Mouse (Mus musculus) stomach, embryonic 14.5 days (tissue): ENCODE results near the gene Eml2. TPM values are rescaled to one million over a fixed set of nuclear protein-coding genes. Genes with fewer than 3 reads are reported as not detected.
"Not testable (repeated sequence)": the region's sequence is repeated elsewhere in the genome, so short reads cannot be mapped to it uniquely, and the experiment has no call there.

ENCODE experiments used
- ATAC-seq: fragments of 200-750 bp; cut with Nextera tagmentation; 2 replicates; pipeline ENCODE4 v1.8.0; 2017; ENCODE audit warnings: low read depth, moderate TSS enrichment; ENCODE audit not compliant: insufficient number of reproducible peaks, insufficient read depth, low FRiP score
- H3K27ac ChIP-seq: fragments of 300-500 bp; sonication (generic); 2 replicates; pipeline ENCODE4 v1.5.1; 2014; ENCODE audit warnings: mild to moderate bottlenecking, low read length, moderate library complexity, mixed read lengths
- H3K27me3 ChIP-seq: fragments of 300-500 bp; sonication (generic); 2 replicates; pipeline ENCODE4 v1.6.1; 2014; ENCODE audit warnings: low read length, control low read depth, mixed read lengths; ENCODE audit not compliant: control insufficient read depth, insufficient read depth
- H3K36me3 ChIP-seq: fragments of 300-500 bp; sonication (generic); 2 replicates; pipeline ENCODE4 v1.6.1; 2014; ENCODE audit warnings: mild to moderate bottlenecking, control low read depth, low read length, moderate library complexity, mixed read lengths; ENCODE audit not compliant: control insufficient read depth, insufficient read depth
- H3K4me1 ChIP-seq: fragments of 300-500 bp; sonication (generic); 2 replicates; pipeline ENCODE4 v1.6.1; 2014; ENCODE audit warnings: low read length, control low read depth, mixed read lengths; ENCODE audit not compliant: control insufficient read depth, insufficient read depth
- H3K4me2 ChIP-seq: fragments of 300-500 bp; sonication (generic); replicated peaks from 2 replicates; pipeline ENCODE4 v1.6.1; 2014; ENCODE audit warnings: low read depth, low read length, control low read depth
- H3K4me3 ChIP-seq: fragments of 300-500 bp; sonication (generic); 2 replicates; pipeline ENCODE4 v1.5.1; 2014; ENCODE audit warnings: low read depth, low read length, control low read depth
- H3K9ac ChIP-seq: fragments of 300-500 bp; sonication (generic); replicated peaks from 2 replicates; pipeline ENCODE4 v1.6.1; 2014; ENCODE audit warnings: low read depth, mild to moderate bottlenecking, control low read depth, low read length, moderate library complexity, mixed read lengths
- H3K9me3 ChIP-seq: fragments of 300-500 bp; sonication (generic); 2 replicates; pipeline ENCODE4 v1.6.1; 2016; ENCODE audit warnings: low read depth, low read length, control low read depth; ENCODE audit not compliant: control insufficient read depth
- WGBS: fragments of 180-500 bp; shearing (Covaris S2); extraction: QIAGEN DNeasy Blood & Tissue Kit; methylation state at CpG from one replicate; pipeline ENCODE4 v1.1.7; 2014; 5-methylcytosine and 5-hydroxymethylcytosine counted together
- polyA plus RNA-seq: library from polyadenylated mRNA; unstranded; fragments of >200 nt; fragmentation: Nextera tagmentation; extraction: Ambion mirVana; gene quantifications from 2 replicates; pipeline ENCODE4 v1.2.1, GENCODE M21; 2014

Eml2 gene
- polyA plus RNA-seq, 1 experiment from 2014 or later = 4.8 TPM

GRCm38 (mm10) chr7:19146793-19147192 is 29.4 kb upstream of the Eml2 start:
- no peak overlapping the region for H3K27ac ChIP-seq
- WGBS = 91% methylated on average over 10 of the region's 10 CpGs

GRCm38 (mm10) chr7:19147497-19148045 is 28.6 kb upstream of the Eml2 start:
- H3K27me3 ChIP-seq = no peaks in the 10 kb centered on the region
- H3K36me3 ChIP-seq = peaks cover 11% of the 10 kb centered on the region
- ATAC-seq = no peak
- H3K9ac ChIP-seq = no peak overlapping the region
- no peak overlapping the region for H3K27ac ChIP-seq
- WGBS = 39% methylated on average over 6 of the region's 6 CpGs
- no peaks in the 10 kb centered on the region for H3K9me3 ChIP-seq
- no peak overlapping the region for H3K4me3 ChIP-seq
- peak overlapping the region; percentile 90; the same call in 1 of the 2 replicates for H3K4me2 ChIP-seq
- H3K4me1 ChIP-seq = peaks cover 13% of the 10 kb centered on the region; the same call in 1 of the 2 replicates

More at GRCm38 (mm10) chr7:19146793-19147192, 29.4 kb upstream of the Eml2 start:
- Histone ChIP-seq H3K4me3 (no peak overlapping the region), H3K36me3 (peaks cover 4% of the 10 kb centered on the region), H3K9ac (no peak overlapping the region), H3K9me3 (no peaks in the 10 kb centered on the region), H3K4me1 (peaks cover 13% of the 10 kb centered on the region; the same call in 1 of the 2 replicates), H3K27me3 (no peaks in the 10 kb centered on the region), H3K4me2 (no peak overlapping the region)
- no peak for ATAC-seq

- 0 out of 2 replicates have a peak overlapping the region, but pooled peaks have one; percentile 7 for H3K27ac ChIP-seq
- peaks cover 13% of the 10 kb centered on the region; the same call in 1 of the 2 replicates for H3K4me1 ChIP-seq
- WGBS = 12% methylated on average over 20 of the region's 20 CpGs
- H3K4me3 ChIP-seq = peak overlapping the region; percentile 80
- no peaks in the 10 kb centered on the region for H3K27me3 ChIP-seq
- H3K9ac ChIP-seq = peak overlapping the region; percentile 36; the same call in 1 of the 2 replicates
- H3K36me3 ChIP-seq = peaks cover 19% of the 10 kb centered on the region
- no peak for ATAC-seq
- no peaks in the 10 kb centered on the region for H3K9me3 ChIP-seq
- H3K4me2 ChIP-seq = peak overlapping the region; percentile 90
These were observed 27.9 kb upstream of the Eml2 start for GRCm38 (mm10) chr7:19148180-19148874.

- H3K9me3 ChIP-seq = no peaks in the 10 kb centered on the region
- H3K36me3 ChIP-seq = peaks cover 25% of the 10 kb centered on the region
- peak within 1 kb of the TSS; percentile 90 for H3K4me2 ChIP-seq
- H3K4me1 ChIP-seq = peaks cover 13% of the 10 kb centered on the region; the same call in 1 of the 2 replicates
- H3K4me3 ChIP-seq = peak within 1 kb of the TSS; percentile 80
- H3K27ac ChIP-seq = peak within 1 kb of the TSS; percentile 66
- H3K9ac ChIP-seq = peak within 1 kb of the TSS; percentile 71
- ATAC-seq = peak; percentile 97
- H3K27me3 ChIP-seq = no peaks in the 10 kb centered on the region
- WGBS = under 1% methylated on average over 43 of the region's 43 CpGs
These were observed 27.2 kb upstream of the Eml2 start, which contains the start of gene Qpctl for GRCm38 (mm10) chr7:19148875-19149541. TSS of gene Qpctl (minus strand) at chr7:19149291.

GRCm38 (mm10) chr7:19149626-19150025 is 26.6 kb upstream of the Eml2 start, which contains the start of gene Snrpd2:
TSS of gene Snrpd2 (plus strand) at chr7:19149722.
- Histone ChIP-seq H3K4me3 (peak within 1 kb of the TSS; percentile 80), H3K4me1 (peaks cover 13% of the 10 kb centered on the region; the same call in 1 of the 2 replicates), H3K9me3 (no peaks in the 10 kb centered on the region), H3K27me3 (no peaks in the 10 kb centered on the region), H3K36me3 (peaks cover 27% of the 10 kb centered on the region), H3K9ac (peak within 1 kb of the TSS; percentile 71), H3K4me2 (peak within 1 kb of the TSS; percentile 90), H3K27ac (peak within 1 kb of the TSS; percentile 66)
- peak; percentile 87 for ATAC-seq
- under 1% methylated on average over 24 of the region's 24 CpGs for WGBS

GRCm38 (mm10) chr7:19151121-19151520 is 25.1 kb upstream of the Eml2 start:
- 85% methylated on average over 10 of the region's 10 CpGs for WGBS
- H3K36me3 ChIP-seq = peaks cover 27% of the 10 kb centered on the region
- not testable (repeated sequence) for ATAC-seq, H3K27ac ChIP-seq, H3K4me3 ChIP-seq, H3K9ac ChIP-seq, H3K9me3 ChIP-seq, H3K27me3 ChIP-seq
- peaks cover 13% of the 10 kb centered on the region; the same call in 1 of the 2 replicates for H3K4me1 ChIP-seq
- 0 out of 2 replicates have a peak overlapping the region, but pooled peaks have one; percentile 84 for H3K4me2 ChIP-seq

- Histone ChIP-seq H3K4me2 (no peak overlapping the region), H3K9me3 (no peaks in the 10 kb centered on the region), H3K9ac (no peak overlapping the region), H3K4me1 (peaks cover 18% of the 10 kb centered on the region), H3K27me3 (0 out of 2 replicates have a peak, but pooled peaks cover 2% of the 10 kb centered on the region), H3K36me3 (peaks cover 27% of the 10 kb centered on the region), H3K27ac (no peak overlapping the region), H3K4me3 (no peak overlapping the region)
- 76% methylated on average over 8 of the region's 8 CpGs for WGBS
- no peak for ATAC-seq
These were observed 21.4 kb upstream of the Eml2 start for GRCm38 (mm10) chr7:19154796-19155195.

GRCm38 (mm10) chr7:19155825-19156475 is 20.3 kb upstream of the Eml2 start:
- no peak for ATAC-seq
- 53% methylated on average over 13 of the region's 13 CpGs for WGBS
- H3K4me3 ChIP-seq = no peak overlapping the region
- 0 out of 2 replicates have a peak, but pooled peaks cover 6% of the 10 kb centered on the region for H3K27me3 ChIP-seq
- H3K4me2 ChIP-seq = no peak overlapping the region
- peaks cover 27% of the 10 kb centered on the region for H3K36me3 ChIP-seq
- H3K4me1 ChIP-seq = peaks cover 14% of the 10 kb centered on the region; the same call in 1 of the 2 replicates
- no peaks in the 10 kb centered on the region for H3K9me3 ChIP-seq
- H3K9ac ChIP-seq = no peak overlapping the region
- H3K27ac ChIP-seq = no peak overlapping the region
